Mouse (Mus musculus) liver, adult 2 months (tissue): ENCODE results near the gene Ogdhl. TPM values are rescaled to one million over a fixed set of nuclear protein-coding genes. Genes with fewer than 3 reads are reported as not detected.
A peak's percentile ranks its signal among the peaks of the same experiment; 100 is the strongest.

ENCODE experiments used
- DNase-seq: peaks from one replicate; pipeline ENCODE4 v3.0.0-alpha.2; 2011; ENCODE audit warnings: low read depth, low spot score; ENCODE audit errors: extremely low read depth
- H3K27ac ChIP-seq: fragments of 200-500 bp; replicated peaks from 2 replicates; pipeline ENCODE4 v1.5.1; 2012; ENCODE audit warnings: low read depth, mild to moderate bottlenecking, control low read depth, inconsistent platforms, low read length; ENCODE audit not compliant: insufficient read depth
- H3K27me3 ChIP-seq: fragments of 200-500 bp; 2 replicates; pipeline ENCODE4 v1.6.1; 2012; ENCODE audit warnings: mild to moderate bottlenecking, moderate library complexity, low read length, inconsistent platforms; ENCODE audit not compliant: control insufficient read depth, insufficient read depth
- H3K36me3 ChIP-seq: fragments of 200-500 bp; 2 replicates; pipeline ENCODE4 v1.6.1; 2012; ENCODE audit warnings: low read length, inconsistent platforms; ENCODE audit not compliant: control insufficient read depth, insufficient read depth
- H3K4me1 ChIP-seq: fragments of 200-500 bp; 2 replicates; pipeline ENCODE4 v1.6.1; 2011; ENCODE audit warnings: low read length; ENCODE audit not compliant: control insufficient read depth, insufficient read depth
- H3K4me3 ChIP-seq: fragments of 200-500 bp; 2 replicates; pipeline ENCODE4 v1.5.1; 2011; ENCODE audit warnings: low read depth, mild to moderate bottlenecking, control low read depth, low read length, moderate library complexity; ENCODE audit not compliant: insufficient read depth
- H3K79me2 ChIP-seq: fragments of 200-500 bp; 2 replicates; pipeline ENCODE4 v1.6.1; 2012; ENCODE audit warnings: inconsistent platforms, mild to moderate bottlenecking, low read length, moderate library complexity; ENCODE audit not compliant: control insufficient read depth, insufficient read depth
- H3K9ac ChIP-seq: fragments of 200-500 bp; 2 replicates; pipeline ENCODE4 v1.6.1; 2012; ENCODE audit warnings: low read depth, mild to moderate bottlenecking, control low read depth, inconsistent platforms, low read length
- CTCF ChIP-seq: fragments of 200-500 bp; IDR thresholded peaks from 2 replicates; pipeline ENCODE4 v1.5.1; 2011; ENCODE audit warnings: low read depth, low read length, control low read depth
- POLR2A ChIP-seq: fragments of 200-500 bp; IDR thresholded peaks from 2 replicates; pipeline ENCODE4 v1.6.1; 2011; ENCODE audit warnings: low read length, control low read depth; ENCODE audit not compliant: insufficient read depth; ENCODE audit errors: extremely low read depth
- WGBS: fragments of 180-500 bp; shearing (Covaris S2); methylation state at CpG from one replicate; pipeline ENCODE4 v1.1.7; 2018; 5-methylcytosine and 5-hydroxymethylcytosine counted together
- polyA plus RNA-seq: library from polyadenylated mRNA; depleted of rRNA; stranded (reverse); fragments of >200 nt; gene quantifications from 2 replicates; pipeline ENCODE4 v1.2.3, GENCODE M21; 2012; rRNA removed
- total RNA-seq: library from RNA; depleted of rRNA; stranded (reverse); fragments of >200 nt; gene quantifications from 2 replicates; pipeline ENCODE4 v1.2.3, GENCODE M21; 2014; rRNA removed

Gene Ogdhl
- 0.09 and 0.20 TPM in 2 replicates for total RNA-seq
- 0.05 TPM in 1 of 2 replicates, not detected in the other for polyA plus RNA-seq

DNA sequence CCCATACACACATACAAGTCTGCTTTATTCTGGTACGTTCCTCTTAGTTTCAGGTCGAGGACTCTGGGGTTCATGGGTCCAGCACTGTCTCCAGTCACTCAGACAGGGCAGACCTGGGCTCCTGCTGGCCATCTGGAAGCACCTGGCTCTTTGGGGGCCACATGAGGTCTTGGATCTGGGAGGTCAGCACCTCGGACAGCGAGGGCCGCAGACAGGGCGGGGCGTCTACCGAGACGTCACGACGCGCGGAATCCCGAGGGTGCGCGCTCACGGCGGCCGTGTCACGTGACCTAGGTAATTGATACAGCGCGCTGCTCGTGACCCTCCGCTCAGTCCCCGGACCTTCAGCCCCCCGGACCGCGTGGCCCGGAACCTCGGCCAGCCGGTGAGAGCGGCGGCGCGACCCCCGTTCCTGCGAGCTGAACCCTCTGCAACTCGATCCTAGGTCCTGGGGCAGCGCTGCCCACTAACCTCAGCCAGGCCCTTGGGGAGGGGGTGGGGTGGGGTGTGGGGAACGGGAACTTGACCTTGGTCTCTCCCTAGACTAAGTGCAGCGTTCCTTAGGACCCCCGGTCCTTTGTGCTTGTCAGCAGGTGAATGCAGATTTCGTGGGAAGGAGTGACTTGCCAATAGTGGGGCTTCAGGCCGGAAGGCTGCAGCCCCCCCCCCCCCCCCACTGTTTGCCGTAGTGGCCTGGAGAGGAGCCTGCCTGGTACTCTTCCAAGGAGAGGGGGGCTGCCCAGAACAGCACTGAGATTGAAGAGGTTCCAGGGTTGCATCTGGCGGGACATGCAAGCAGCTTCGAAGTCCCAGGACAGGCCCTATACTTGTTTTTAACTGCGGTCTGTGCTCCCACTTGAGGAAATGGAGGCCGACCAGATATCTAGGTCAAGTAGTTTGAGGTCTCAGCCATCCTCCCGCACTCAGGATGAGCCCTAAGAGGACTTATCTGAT is at the start of gene Ogdhl:
Gene Ogdhl (plus strand): TSS at position 288 of the 954 bp plus-strand sequence.
- no peaks in the 10 kb centered on the region for H3K79me2 ChIP-seq
- TF ChIP-seq POLR2A (no peak), CTCF (no peak)
- WGBS, result 4% methylated on average over 50 of the region's 50 CpGs
- no peaks in the 10 kb centered on the region for H3K36me3 ChIP-seq
- 0 out of 2 replicates have a peak within 1 kb of the TSS, but pooled peaks have one; percentile 15 for H3K9ac ChIP-seq
- no peak for DNase-seq
- no peak within 1 kb of the TSS for H3K27ac ChIP-seq
- H3K4me3 ChIP-seq, result peak within 1 kb of the TSS; percentile 58
- H3K27me3 ChIP-seq, result peaks cover 3% of the 10 kb centered on the region; the same call in 1 of the 2 replicates
- no peaks in the 10 kb centered on the region; the same call in 1 of the 2 replicates for H3K4me1 ChIP-seq

DNA sequence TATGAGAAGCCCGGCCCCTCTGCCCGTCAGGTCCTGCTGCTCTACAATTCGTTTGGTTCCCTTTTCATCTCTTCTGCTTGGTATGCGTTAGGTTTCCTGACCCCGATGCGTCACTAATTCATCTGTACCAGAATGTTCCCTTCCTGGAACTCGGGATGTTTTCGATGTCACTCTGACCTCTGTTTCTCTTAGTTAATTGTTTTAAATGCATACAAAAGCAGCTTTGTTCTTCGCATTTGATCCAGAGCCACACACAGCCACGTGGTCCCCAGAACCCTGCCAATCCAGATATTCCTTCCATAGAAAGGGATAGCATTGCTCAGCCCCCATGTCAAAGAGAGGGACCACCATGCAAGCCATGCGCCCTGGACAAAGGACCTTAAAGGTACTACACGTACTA is 20.2 kb upstream of the Ogdhl start:
- no peak for DNase-seq
- Histone ChIP-seq H3K27ac (no peak overlapping the region), H3K4me1 (no peaks in the 10 kb centered on the region; the same call in 1 of the 2 replicates), H3K4me3 (no peak overlapping the region), H3K27me3 (no peaks in the 10 kb centered on the region), H3K36me3 (peaks cover 18% of the 10 kb centered on the region), H3K79me2 (no peaks in the 10 kb centered on the region), H3K9ac (no peak overlapping the region)
- TF ChIP-seq POLR2A (no peak), CTCF (no peak)
- 79% methylated on average over 12 of the region's 12 CpGs for WGBS

DNA sequence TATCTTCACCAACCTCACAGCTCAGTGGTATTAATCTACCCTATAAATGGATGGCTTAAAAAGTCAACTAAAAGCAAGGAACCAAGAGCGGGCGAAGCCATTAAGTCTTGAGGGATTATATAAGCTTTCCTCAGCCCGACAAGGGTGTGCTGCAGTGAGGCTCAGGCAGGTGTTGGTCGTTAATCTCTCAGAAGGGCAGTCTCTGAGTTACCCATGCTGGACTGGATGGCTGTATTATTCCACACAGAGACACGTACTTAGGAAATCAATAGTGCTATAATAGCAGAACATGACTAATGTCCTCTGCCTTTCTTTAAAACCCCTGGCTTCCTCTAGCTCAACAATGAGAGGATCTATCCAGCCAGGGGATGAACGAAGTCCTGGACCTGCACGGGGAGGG is 19.4 kb upstream of the Ogdhl start:
- 91% methylated on average over 7 of the region's 7 CpGs for WGBS

DNA sequence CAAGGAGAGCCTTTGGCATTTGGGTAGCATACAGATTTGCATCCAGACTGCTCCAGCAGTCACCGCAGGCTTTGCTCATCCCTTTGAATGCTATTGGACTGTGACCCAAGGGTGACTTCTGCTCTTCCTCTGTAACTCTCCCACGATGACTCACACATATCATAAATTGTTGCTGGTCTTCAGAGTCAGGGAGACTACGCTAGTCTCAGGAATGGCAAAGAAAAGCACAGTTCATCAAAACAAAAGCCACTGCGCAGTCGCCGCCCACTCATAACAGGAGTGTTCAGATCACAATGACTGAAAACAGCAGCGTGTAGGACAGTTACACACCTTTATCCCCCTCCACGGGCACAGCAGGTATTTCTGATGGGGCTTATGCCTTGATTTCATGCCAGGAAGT is 16.9 kb upstream of the Ogdhl start:
- no peaks in the 10 kb centered on the region for H3K79me2 ChIP-seq
- H3K4me3 ChIP-seq, result no peak overlapping the region
- TF ChIP-seq POLR2A (no peak), CTCF (no peak)
- WGBS, result 84% methylated on average over 8 of the region's 8 CpGs
- no peaks in the 10 kb centered on the region for H3K27me3 ChIP-seq
- peaks cover 3% of the 10 kb centered on the region; the same call in 1 of the 2 replicates for H3K36me3 ChIP-seq
- H3K27ac ChIP-seq, result no peak overlapping the region
- no peak for DNase-seq
- no peaks in the 10 kb centered on the region for H3K4me1 ChIP-seq
- H3K9ac ChIP-seq, result no peak overlapping the region

More for the DNA sequence above, 19.4 kb upstream of the Ogdhl start:
- Histone ChIP-seq H3K27ac (no peak overlapping the region), H3K4me3 (no peak overlapping the region), H3K36me3 (peaks cover 17% of the 10 kb centered on the region), H3K9ac (no peak overlapping the region), H3K4me1 (no peaks in the 10 kb centered on the region; the same call in 1 of the 2 replicates), H3K27me3 (no peaks in the 10 kb centered on the region), H3K79me2 (no peaks in the 10 kb centered on the region)
- DNase-seq, result no peak
- TF ChIP-seq POLR2A, result no peak
- no peak for TF ChIP-seq CTCF

DNA sequence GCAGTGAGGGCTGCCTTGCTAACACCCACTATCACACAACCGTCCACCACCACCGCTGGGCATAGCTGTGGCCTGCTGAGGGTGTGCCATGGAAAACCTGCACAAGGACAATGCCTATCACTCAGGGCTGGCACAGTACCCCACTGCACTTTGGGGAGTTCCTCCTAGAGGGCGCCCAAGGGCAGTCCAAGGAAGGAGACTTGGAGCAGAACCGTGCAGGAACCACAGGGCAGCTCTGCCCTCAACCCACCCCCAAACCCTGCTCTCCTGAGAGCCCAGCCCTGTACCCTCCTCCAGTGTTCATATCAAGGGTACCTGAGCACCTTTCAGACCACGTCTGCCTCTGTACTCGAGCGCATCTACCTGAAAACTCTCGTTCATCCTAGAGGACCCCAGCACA is 11.9 kb upstream of the Ogdhl start:
- H3K4me1 ChIP-seq, result no peaks in the 10 kb centered on the region
- H3K9ac ChIP-seq, result no peak overlapping the region
- peak; percentile 5 for DNase-seq
- no peaks in the 10 kb centered on the region; the same call in 1 of the 2 replicates for H3K36me3 ChIP-seq
- no peak overlapping the region for H3K4me3 ChIP-seq
- no peak for TF ChIP-seq POLR2A
- TF ChIP-seq CTCF, result peak; percentile 62
- no peaks in the 10 kb centered on the region for H3K27me3 ChIP-seq
- no peaks in the 10 kb centered on the region for H3K79me2 ChIP-seq
- H3K27ac ChIP-seq, result no peak overlapping the region
- 60% methylated on average over 8 of the region's 8 CpGs for WGBS

DNA sequence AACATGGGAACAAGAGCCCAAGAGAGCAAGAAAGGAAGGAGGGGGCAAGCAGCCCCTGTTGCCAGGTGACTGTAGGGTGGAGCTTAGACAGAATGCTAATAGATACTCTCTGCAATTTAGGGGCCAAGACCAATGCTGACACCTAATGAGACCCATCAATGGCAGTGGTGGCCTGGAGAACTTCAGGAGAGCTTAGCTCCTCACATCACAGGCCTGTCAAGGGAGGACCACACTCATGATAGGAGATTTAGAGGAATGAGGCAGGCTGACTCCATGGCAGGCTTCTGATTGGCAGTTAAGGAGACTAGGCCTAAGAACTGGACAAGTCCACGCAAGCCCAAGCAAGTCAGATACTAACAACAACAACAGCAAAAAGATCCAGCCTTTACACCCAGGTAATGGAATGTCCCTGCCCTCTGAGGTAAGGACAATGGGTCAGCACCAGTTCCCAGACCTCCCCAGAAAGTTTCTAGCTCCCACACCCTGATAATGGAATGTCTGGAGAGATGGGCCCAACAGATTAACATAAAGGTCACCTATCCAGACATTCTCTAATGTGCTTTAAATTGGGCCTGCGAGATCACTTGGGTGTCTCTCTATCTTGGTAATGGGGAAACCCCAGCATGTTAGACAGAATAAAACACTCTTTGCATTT is 10.3 kb upstream of the Ogdhl start:
- no peak overlapping the region for H3K9ac ChIP-seq
- TF ChIP-seq CTCF (no peak), POLR2A (no peak)
- WGBS, result 88% methylated on average over 2 of the region's 2 CpGs

More for the DNA sequence above, 10.3 kb upstream of the Ogdhl start:
- Histone ChIP-seq H3K4me1 (no peaks in the 10 kb centered on the region), H3K27me3 (no peaks in the 10 kb centered on the region), H3K4me3 (no peak overlapping the region), H3K27ac (no peak overlapping the region), H3K79me2 (no peaks in the 10 kb centered on the region), H3K36me3 (no peaks in the 10 kb centered on the region; the same call in 1 of the 2 replicates)
- no peak for DNase-seq
